12 mouse cellular contexts compared by ENCODE assay signal in the genomic region with DNA sequence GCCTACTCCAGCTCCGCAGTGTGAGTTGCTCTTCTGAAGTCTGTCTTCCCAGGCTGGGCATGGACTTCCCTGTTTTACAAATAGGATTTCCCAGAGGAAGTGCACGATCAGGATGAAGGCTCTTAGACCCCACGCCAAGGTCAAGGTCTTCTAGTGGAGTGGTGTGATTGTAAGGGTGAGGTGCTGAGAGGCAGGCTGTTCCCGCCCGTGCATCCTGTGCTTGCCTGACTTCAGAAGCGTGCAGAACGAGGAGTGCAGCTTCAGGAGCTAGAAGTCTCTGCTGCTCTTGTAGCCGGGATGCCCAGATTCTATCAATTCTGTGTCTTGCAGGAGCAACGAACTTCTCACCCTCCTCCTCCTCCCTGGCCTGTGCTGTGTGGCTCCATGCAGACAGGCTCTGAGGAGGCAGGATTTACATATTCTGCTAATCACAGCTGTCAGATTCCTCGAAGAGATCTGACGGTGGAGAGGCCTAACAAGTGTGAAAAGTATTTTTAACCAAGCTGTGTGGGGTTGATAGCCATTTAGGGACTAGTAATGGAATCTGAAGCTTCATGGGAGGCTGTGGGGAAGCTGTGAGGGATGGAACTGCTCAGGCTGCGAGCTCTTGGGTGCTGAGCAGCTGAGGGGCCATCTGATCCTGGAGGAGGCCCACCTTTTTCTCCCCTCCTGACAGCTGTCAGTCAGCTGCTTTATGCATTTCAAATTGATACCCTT.
DNase-seq lines count a peak whose midpoint lies in the region; ATAC-seq and TF ChIP-seq lines count a peak whose summit lies in the region.
"Had no signal": no experiment of that assay in that cellular context is flagged by ENCODE, and none has a peak within 500 bp of the region (broad histone marks: within the 10 kb centered on the region; RNA-seq: fewer than 3 reads in every experiment).

No protein-coding gene starts in this region.

- no peak for DNase-seq in hindbrain, embryonic 11.5 days (ENCODE audit: low spot score)
- no peak for DNase-seq in midbrain, embryonic 11.5 days (ENCODE audit: low spot score, missing footprints)
- no peak for DNase-seq in midbrain, embryonic 10.5 days (ENCODE audit: low spot score)
- DNase-seq in left cerebral cortex, postnatal 25 days (ENCODE audit: low spot score in 2 of 2) = peak; percentile 17 to 72
- DNase-seq in adrenal gland, postnatal 10 days = no peak
- DNase-seq: cerebellum, adult 11-12 months; heart, postnatal 36 days; spleen, adult 18-20 months; thymus, postnatal 25 days had no signal

- H3K27ac ChIP-seq in hindbrain, embryonic 13.5 days = peak overlapping the region; percentile 1; the same call in 1 of the 2 replicates
- no peak overlapping the region for H3K27ac ChIP-seq in hindbrain, embryonic 11.5 days (ENCODE audit: low read depth, low read length)
- no peak overlapping the region for H3K27ac ChIP-seq in midbrain, embryonic 11.5 days (ENCODE audit: low read depth, low read length)
- H3K27ac ChIP-seq in midbrain, embryonic 10.5 days (replicated peaks) = no peak overlapping the region
- peak overlapping the region; percentile 61 for H3K27ac ChIP-seq in olfactory bulb, adult 2 months (ENCODE audit: insufficient read depth, low read depth, low read length)
- H3K27ac ChIP-seq: lung, embryonic 15.5 days had no signal

- H3K4me3 ChIP-seq in hindbrain, embryonic 13.5 days = no peak overlapping the region
- no peak overlapping the region for H3K4me3 ChIP-seq in hindbrain, embryonic 11.5 days (ENCODE audit: low read depth, low read length)
- no peak overlapping the region for H3K4me3 ChIP-seq in midbrain, embryonic 11.5 days (ENCODE audit: low read depth, low read length)
- H3K4me3 ChIP-seq in midbrain, embryonic 10.5 days = no peak overlapping the region
- no peak overlapping the region for H3K4me3 ChIP-seq in olfactory bulb, adult 2 months (ENCODE audit: insufficient read depth, low read depth, low read length)
- H3K4me3 ChIP-seq: lung, embryonic 15.5 days had no signal

- intact Hi-C loops in left cerebral cortex, postnatal 25 days (cut with DNase I) = loop anchor here (5.0 kb wide), 2 partner anchors 42 to 73 kb away; a partner anchor contains a TSS

- TF ChIP-seq CTCF in olfactory bulb, adult 2 months (IDR thresholded peaks at IDR 0.05; ENCODE audit: insufficient read depth, low read depth, low read length) = no peak

- H3K9ac ChIP-seq in hindbrain, embryonic 13.5 days = no peak overlapping the region
- no peak overlapping the region for H3K9ac ChIP-seq in hindbrain, embryonic 11.5 days (ENCODE audit: low read depth, low read length)
- H3K9ac ChIP-seq in midbrain, embryonic 11.5 days (ENCODE audit: low read length) = peak overlapping the region; percentile 24; the same call in 1 of the 2 replicates
- H3K9ac ChIP-seq: lung, embryonic 15.5 days had no signal

- peaks cover 39% of the 10 kb centered on the region for H3K4me1 ChIP-seq in hindbrain, embryonic 13.5 days (replicated peaks)
- no peaks in the 10 kb centered on the region for H3K4me1 ChIP-seq in hindbrain, embryonic 11.5 days (replicated peaks; ENCODE audit: control insufficient read depth, insufficient read depth, low read length)
- no peaks in the 10 kb centered on the region; the same call in 1 of the 2 replicates for H3K4me1 ChIP-seq in midbrain, embryonic 11.5 days (ENCODE audit: control insufficient read depth, insufficient read depth, low read length)
- H3K4me1 ChIP-seq in midbrain, embryonic 10.5 days = peaks cover 32% of the 10 kb centered on the region
- peaks cover 45% of the 10 kb centered on the region for H3K4me1 ChIP-seq in olfactory bulb, adult 2 months (ENCODE audit: control insufficient read depth, insufficient read depth, low read length)

- 48% methylated on average over 12 of the region's 12 CpGs for WGBS in hindbrain, embryonic 13.5 days
- 48% methylated on average over 12 of the region's 12 CpGs for WGBS in hindbrain, embryonic 11.5 days
- 50% methylated on average over 12 of the region's 12 CpGs for WGBS in midbrain, embryonic 11.5 days
- 58% methylated on average over 12 of the region's 12 CpGs for WGBS in midbrain, embryonic 10.5 days
- whole genome bisulfite sequencing in olfactory bulb, adult 2 months = 41% methylated on average over 12 of the region's 12 CpGs

- H3K4me2 ChIP-seq in hindbrain, embryonic 13.5 days = no peak overlapping the region
- H3K4me2 ChIP-seq in hindbrain, embryonic 11.5 days (replicated peaks; ENCODE audit: low read depth, low read length) = no peak overlapping the region
- no peak overlapping the region for H3K4me2 ChIP-seq in midbrain, embryonic 11.5 days
- H3K4me2 ChIP-seq: lung, embryonic 15.5 days had no signal

- no peak for TF ChIP-seq POLR2A in olfactory bulb, adult 2 months (IDR thresholded peaks at IDR 0.05; ENCODE audit: insufficient read depth, low read depth, low read length)

- no peaks in the 10 kb centered on the region for H3K9me3 ChIP-seq in hindbrain, embryonic 13.5 days
- H3K9me3 ChIP-seq in hindbrain, embryonic 11.5 days (ENCODE audit: control insufficient read depth, low read length) = no peaks in the 10 kb centered on the region
- no peaks in the 10 kb centered on the region for H3K9me3 ChIP-seq in midbrain, embryonic 11.5 days (ENCODE audit: control insufficient read depth, low read length)
- H3K9me3 ChIP-seq in midbrain, embryonic 10.5 days (replicated peaks) = no peaks in the 10 kb centered on the region
- H3K9me3 ChIP-seq: lung, embryonic 15.5 days had no signal

- ATAC-seq in hindbrain, embryonic 13.5 days (ENCODE audit: low FRiP score) = no peak
- no peak for ATAC-seq in hindbrain, embryonic 11.5 days (ENCODE audit: low FRiP score)
- no peak for ATAC-seq in midbrain, embryonic 11.5 days (ENCODE audit: low FRiP score)

- no peaks in the 10 kb centered on the region for H3K27me3 ChIP-seq in hindbrain, embryonic 13.5 days
- no peaks in the 10 kb centered on the region for H3K27me3 ChIP-seq in hindbrain, embryonic 11.5 days (ENCODE audit: control insufficient read depth, insufficient read depth, low read length)
- H3K27me3 ChIP-seq in midbrain, embryonic 11.5 days (ENCODE audit: control insufficient read depth, insufficient read depth, low read length) = no peaks in the 10 kb centered on the region
- no peaks in the 10 kb centered on the region for H3K27me3 ChIP-seq in midbrain, embryonic 10.5 days (ENCODE audit: low read depth, poor library complexity, severe bottlenecking)
- H3K27me3 ChIP-seq: lung, embryonic 15.5 days had no signal

- H3K36me3 ChIP-seq in hindbrain, embryonic 13.5 days = no peaks in the 10 kb centered on the region
- H3K36me3 ChIP-seq in hindbrain, embryonic 11.5 days (ENCODE audit: control insufficient read depth, insufficient read depth, low read length) = no peaks in the 10 kb centered on the region
- no peaks in the 10 kb centered on the region for H3K36me3 ChIP-seq in midbrain, embryonic 11.5 days (ENCODE audit: control insufficient read depth, insufficient read depth, low read length)
- no peaks in the 10 kb centered on the region for H3K36me3 ChIP-seq in midbrain, embryonic 10.5 days
- H3K36me3 ChIP-seq: lung, embryonic 15.5 days had no signal

Comparison
In these comparisons a context has a peak if more than half of its experiments do, and no peak if none do; other contexts are left out.
1. H3K27ac ChIP-seq: peak in hindbrain, embryonic 13.5 days (single experiment) and olfactory bulb, adult 2 months (single experiment); none in hindbrain, embryonic 11.5 days (single experiment), midbrain, embryonic 11.5 days (single experiment) and midbrain, embryonic 10.5 days (single experiment).
2. DNase-seq: peak in left cerebral cortex, postnatal 25 days (2 of 2); none in hindbrain, embryonic 11.5 days (single experiment), midbrain, embryonic 11.5 days (single experiment), midbrain, embryonic 10.5 days (single experiment) and adrenal gland, postnatal 10 days (single experiment).